Mouse (Mus musculus): Measurements from ENCODE around the gene Slco4a1.

GRCm38 (mm10) chr2:180508455-180509115 lies 52.5 kb downstream of the Slco4a1 start:
- TF ChIP-seq CTCF (IDR thresholded peaks at IDR 0.05) (no peak), EP300 (IDR thresholded peaks at IDR 0.05) (no peak)
